Mouse (Mus musculus) small intestine, adult 2 months (tissue): ENCODE data around the gene Pla2g2c. TPM values are rescaled to one million over a fixed set of nuclear protein-coding genes. Genes with fewer than 3 reads are reported as not detected.
A peak's percentile ranks its signal among the peaks of the same experiment; 100 is the strongest.

Experiments used
- H3K27ac ChIP-seq: fragments of 200-500 bp; 2 replicates; pipeline ENCODE4 v1.5.1; 2012; ENCODE audit warnings: low read depth, low read length, control low read depth, inconsistent platforms; ENCODE audit not compliant: insufficient read depth
- H3K27me3 ChIP-seq: fragments of 200-500 bp; 2 replicates; pipeline ENCODE4 v1.6.1; 2012; ENCODE audit warnings: mild to moderate bottlenecking, moderate library complexity, low read length, inconsistent platforms; ENCODE audit not compliant: control insufficient read depth, insufficient read depth
- H3K36me3 ChIP-seq: fragments of 200-500 bp; 2 replicates; pipeline ENCODE4 v1.6.1; 2012; ENCODE audit warnings: mild to moderate bottlenecking, low read length, control low read depth, inconsistent platforms; ENCODE audit not compliant: control insufficient read depth, insufficient read depth
- H3K4me1 ChIP-seq: fragments of 200-500 bp; 2 replicates; pipeline ENCODE4 v1.6.1; 2012; ENCODE audit warnings: low read length, inconsistent platforms, mixed read lengths; ENCODE audit not compliant: control insufficient read depth, insufficient read depth, insufficient read length
- H3K4me3 ChIP-seq: fragments of 200-500 bp; 2 replicates; pipeline ENCODE4 v1.5.1; 2012; ENCODE audit warnings: low read depth, mild to moderate bottlenecking, control low read depth, inconsistent platforms, low read length, moderate library complexity
- CTCF ChIP-seq: fragments of 200-500 bp; IDR thresholded peaks from 2 replicates; pipeline ENCODE4 v1.5.1; 2012; ENCODE audit warnings: low read depth, mild to moderate bottlenecking, control low read depth, inconsistent platforms, low read length, moderate library complexity, mixed read lengths; ENCODE audit not compliant: insufficient replicate concordance, insufficient read length; ENCODE audit errors: extremely low read depth
- POLR2A ChIP-seq: fragments of 200-500 bp; IDR thresholded peaks from 2 replicates; pipeline ENCODE4 v1.6.1; 2012; ENCODE audit warnings: low read depth, mild to moderate bottlenecking, control low read depth, inconsistent platforms, low read length, moderate library complexity
- WGBS: fragments of 180-500 bp; shearing (Covaris S2); methylation state at CpG from one replicate; pipeline ENCODE4 v1.1.7; 2018; 5-methylcytosine and 5-hydroxymethylcytosine counted together
- polyA plus RNA-seq: library from polyadenylated mRNA; depleted of rRNA; stranded (reverse); fragments of >200 nt; gene quantifications from 2 replicates; pipeline ENCODE4 v1.2.3, GENCODE M21; 2012

Gene Pla2g2c
- polyA plus RNA-seq, 1 experiment = 0.24 TPM

DNA sequence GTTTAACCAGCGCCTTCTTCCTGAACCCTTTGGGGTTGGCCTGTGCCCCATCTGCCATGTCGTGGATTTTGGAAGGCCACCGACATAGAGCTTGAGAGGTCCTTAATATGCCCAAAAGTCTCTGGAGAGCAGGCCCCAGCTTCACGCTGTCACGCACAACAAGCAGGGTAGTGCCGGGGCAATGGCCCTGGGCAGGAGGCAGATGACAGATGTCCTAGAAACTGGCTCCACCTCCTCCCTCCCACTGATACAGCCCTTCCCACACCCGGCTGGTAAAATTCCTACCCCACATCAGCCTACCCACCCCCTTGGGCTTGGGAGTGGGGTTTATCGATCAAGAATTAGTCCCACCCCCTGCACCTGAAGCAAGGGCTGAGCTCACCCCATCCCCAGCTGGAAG lies 32.8 kb downstream of the Pla2g2c start, which contains the start of gene Pla2g2f:
Pla2g2f (minus strand) TSS at position 211 of the 400 bp plus-strand sequence.
- H3K4me3 ChIP-seq = peak within 1 kb of the TSS; percentile 12
- no peak within 1 kb of the TSS for H3K27ac ChIP-seq
- WGBS = 85% methylated on average over 8 of the region's 8 CpGs
- no peaks in the 10 kb centered on the region for H3K36me3 ChIP-seq
- H3K27me3 ChIP-seq = no peaks in the 10 kb centered on the region
- H3K4me1 ChIP-seq = peaks cover 5% of the 10 kb centered on the region; the same call in 1 of the 2 replicates
- TF ChIP-seq CTCF = no peak
- TF ChIP-seq POLR2A = no peak

DNA sequence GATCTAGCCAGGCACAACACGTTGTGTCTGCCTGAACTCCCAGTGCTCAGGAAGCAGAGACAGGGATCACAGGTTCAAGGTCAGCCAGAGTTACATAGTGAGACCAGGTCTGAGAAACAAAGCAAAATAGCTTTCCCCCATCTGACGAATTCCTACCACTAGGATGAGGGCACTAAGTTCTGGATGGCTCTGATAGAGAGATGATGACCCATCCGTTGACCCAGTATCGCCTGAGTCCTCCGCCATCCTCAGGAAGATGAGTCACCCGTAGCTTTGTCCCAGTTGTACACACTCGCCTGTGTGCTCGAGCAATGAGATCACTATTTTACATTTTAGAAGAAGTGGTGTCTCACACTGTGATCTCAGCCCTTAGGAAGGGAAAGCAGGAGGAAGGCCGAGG lies 37.7 kb downstream of the Pla2g2c start:
- Histone ChIP-seq H3K27me3 (no peaks in the 10 kb centered on the region), H3K4me1 (no peaks in the 10 kb centered on the region), H3K27ac (no peak overlapping the region), H3K36me3 (no peaks in the 10 kb centered on the region), H3K4me3 (no peak overlapping the region)
- WGBS = 71% methylated on average over 9 of the region's 9 CpGs
- no peak for TF ChIP-seq CTCF
- no peak for TF ChIP-seq POLR2A

DNA sequence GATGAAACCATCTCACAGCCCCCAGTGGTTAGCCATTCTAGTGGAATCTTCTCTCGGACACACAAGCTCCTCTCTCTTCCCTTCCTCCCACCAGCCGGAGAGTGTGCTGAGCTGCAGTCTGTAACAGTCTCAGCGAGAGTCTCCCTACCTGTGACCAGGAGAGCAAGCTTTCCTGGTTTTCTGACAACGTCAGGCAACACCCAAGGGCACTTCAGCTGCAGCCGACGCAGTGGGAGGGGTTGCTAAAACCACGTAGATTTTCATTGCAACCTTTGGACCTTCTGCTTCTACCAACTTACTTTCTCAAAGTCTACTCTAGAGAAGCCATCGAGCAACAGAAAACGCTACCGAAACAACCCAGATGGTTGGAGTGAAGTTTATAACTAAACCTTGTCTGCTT lies 47.4 kb downstream of the Pla2g2c start:
- Histone ChIP-seq H3K4me1 (peaks cover 11% of the 10 kb centered on the region; the same call in 1 of the 2 replicates), H3K4me3 (no peak overlapping the region), H3K36me3 (no peaks in the 10 kb centered on the region), H3K27me3 (no peaks in the 10 kb centered on the region), H3K27ac (peak overlapping the region; percentile 18; the same call in 1 of the 2 replicates)
- TF ChIP-seq CTCF = no peak
- TF ChIP-seq POLR2A = no peak
- whole genome bisulfite sequencing = 30% methylated on average over 10 of the region's 10 CpGs

DNA sequence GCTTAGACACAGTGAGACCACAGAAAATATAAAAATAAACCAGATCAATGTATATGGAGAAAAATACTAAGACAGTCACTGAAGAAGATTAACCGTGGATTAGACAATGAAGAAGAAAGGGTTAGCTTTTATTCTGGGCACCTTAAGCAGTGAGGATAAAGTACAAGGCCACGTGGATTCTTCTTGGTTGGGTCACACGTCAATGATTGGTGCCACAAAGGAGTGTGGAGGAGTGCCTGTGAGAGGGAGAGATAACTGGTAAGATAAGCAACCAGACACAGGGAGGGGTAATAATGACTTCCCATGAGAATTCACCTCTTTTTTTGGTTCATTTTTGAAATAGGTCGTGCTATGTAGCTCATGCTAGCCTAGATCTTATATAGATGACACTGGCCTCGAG lies 47.8 kb downstream of the Pla2g2c start:
- Histone ChIP-seq H3K4me1 (peaks cover 11% of the 10 kb centered on the region; the same call in 1 of the 2 replicates), H3K27me3 (no peaks in the 10 kb centered on the region), H3K4me3 (no peak overlapping the region), H3K36me3 (no peaks in the 10 kb centered on the region), H3K27ac (no peak overlapping the region)
- TF ChIP-seq CTCF = no peak
- TF ChIP-seq POLR2A = no peak
- WGBS = 38% methylated on average over 5 of the region's 5 CpGs

GRCm38 (mm10) chr4:138775435-138775834 lies 50.8 kb downstream of the Pla2g2c start, which contains the start of gene Pla2g2d:
Gene Pla2g2d (plus strand): TSS chr4:138775735.
- Histone ChIP-seq H3K27ac (no peak within 1 kb of the TSS), H3K4me3 (no peak within 1 kb of the TSS), H3K36me3 (no peaks in the 10 kb centered on the region), H3K4me1 (peaks cover 11% of the 10 kb centered on the region; the same call in 1 of the 2 replicates), H3K27me3 (no peaks in the 10 kb centered on the region)
- no peak for TF ChIP-seq POLR2A
- no peak for TF ChIP-seq CTCF
- whole genome bisulfite sequencing = 84% methylated on average over 6 of the region's 6 CpGs

DNA sequence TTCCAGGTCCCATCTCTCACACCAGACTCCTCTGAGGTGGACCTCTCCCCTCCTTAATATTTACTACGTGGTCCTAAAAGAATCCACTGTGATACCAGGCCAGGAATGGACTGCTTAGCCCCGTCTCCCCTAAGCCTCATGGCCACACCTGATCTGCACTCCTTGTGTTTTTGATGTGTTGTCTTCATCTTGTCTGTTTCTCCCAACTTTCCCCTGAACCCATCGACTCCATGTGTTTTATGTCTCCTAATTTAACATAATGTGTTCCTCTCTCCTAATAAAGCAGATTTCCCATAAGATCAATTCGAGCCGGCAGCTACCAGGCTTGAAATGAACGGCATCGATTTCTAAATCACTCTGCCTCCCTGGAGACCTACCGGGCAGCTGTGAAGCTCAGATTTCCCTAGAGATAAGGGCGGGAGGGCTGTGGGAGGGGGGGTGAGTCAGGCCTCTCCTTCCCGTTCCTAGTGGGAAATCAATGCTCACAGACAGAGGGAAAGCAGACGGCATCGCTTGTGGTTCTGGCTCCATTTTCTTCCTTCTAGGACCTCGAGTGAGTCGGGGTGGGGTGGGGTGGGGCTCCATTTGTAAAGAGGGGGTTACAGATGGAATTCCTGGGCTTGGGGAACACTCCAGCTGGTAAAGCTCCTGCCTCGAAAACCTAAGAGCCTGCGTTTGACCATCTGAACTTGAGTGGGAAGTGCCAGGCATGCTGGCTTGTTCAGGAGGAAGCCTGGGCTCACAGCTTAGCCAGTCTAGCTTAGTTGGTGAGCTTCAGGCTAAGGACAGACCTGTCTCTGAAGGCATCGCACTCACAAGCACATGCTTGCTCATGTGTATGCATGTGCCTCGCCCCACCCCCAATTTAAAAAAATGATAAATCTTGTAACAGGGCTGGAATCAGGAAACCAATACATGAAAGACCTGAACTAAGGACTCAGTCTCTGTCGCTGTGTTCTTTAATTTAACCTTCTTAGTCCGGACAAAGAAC lies 53.1 kb downstream of the Pla2g2c start:
- no peak overlapping the region for H3K4me3 ChIP-seq
- no peak overlapping the region for H3K27ac ChIP-seq
- H3K36me3 ChIP-seq = no peaks in the 10 kb centered on the region
- TF ChIP-seq CTCF (no peak), POLR2A (no peak)
- H3K27me3 ChIP-seq = no peaks in the 10 kb centered on the region
- WGBS = 31% methylated on average over 20 of the region's 20 CpGs
- peaks cover 2% of the 10 kb centered on the region; the same call in 1 of the 2 replicates for H3K4me1 ChIP-seq

GRCm38 (mm10) chr4:138780300-138780699 lies 55.7 kb downstream of the Pla2g2c start:
- no peak overlapping the region for H3K4me3 ChIP-seq
- TF ChIP-seq CTCF (no peak), POLR2A (no peak)
- no peaks in the 10 kb centered on the region; the same call in 1 of the 2 replicates for H3K4me1 ChIP-seq
- H3K36me3 ChIP-seq = no peaks in the 10 kb centered on the region
- WGBS = 81% methylated on average over 5 of the region's 5 CpGs
- H3K27ac ChIP-seq = no peak overlapping the region
- H3K27me3 ChIP-seq = no peaks in the 10 kb centered on the region
